Mouse (Mus musculus) intestine, postnatal 0 days (tissue): ENCODE results near the gene Lgals12. TPM values are rescaled to one million over a fixed set of nuclear protein-coding genes. Genes with fewer than 3 reads are reported as not detected.

ENCODE experiments used
- ATAC-seq: fragments of 200-750 bp; cut with Nextera tagmentation; 2 replicates; pipeline ENCODE4 v1.8.0; 2017; ENCODE audit warnings: mild to moderate bottlenecking, moderate TSS enrichment, moderate library complexity
- H3K27ac ChIP-seq: fragments of 300-500 bp; sonication (generic); 2 replicates; pipeline ENCODE4 v1.5.1; 2014; ENCODE audit warnings: mild to moderate bottlenecking, low read depth, low read length, moderate library complexity
- H3K27me3 ChIP-seq: fragments of 300-500 bp; sonication (generic); replicated peaks from 2 replicates; pipeline ENCODE4 v1.6.1; 2014; ENCODE audit warnings: low read length, mixed read lengths; ENCODE audit not compliant: control insufficient read depth, insufficient read depth
- H3K36me3 ChIP-seq: fragments of 300-500 bp; sonication (generic); 2 replicates; pipeline ENCODE4 v1.6.1; 2014; ENCODE audit warnings: mild to moderate bottlenecking, moderate library complexity; ENCODE audit not compliant: control insufficient read depth, insufficient read depth
- H3K4me1 ChIP-seq: fragments of 300-500 bp; sonication (generic); replicated peaks from 2 replicates; pipeline ENCODE4 v1.6.1; 2014; ENCODE audit warnings: antibody characterized with exemption, low read length, mixed read lengths; ENCODE audit not compliant: control insufficient read depth, insufficient read depth
- H3K4me2 ChIP-seq: fragments of 300-500 bp; sonication (generic); replicated peaks from 2 replicates; pipeline ENCODE4 v1.6.1; 2014; ENCODE audit warnings: low read depth, mild to moderate bottlenecking, moderate library complexity
- H3K4me3 ChIP-seq: fragments of 300-500 bp; sonication (generic); 2 replicates; pipeline ENCODE4 v1.5.1; 2014; ENCODE audit warnings: low read depth, low read length
- H3K9ac ChIP-seq: fragments of 300-500 bp; sonication (generic); 2 replicates; pipeline ENCODE4 v1.6.1; 2014; ENCODE audit warnings: mild to moderate bottlenecking, low read depth, low read length
- H3K9me3 ChIP-seq: fragments of 300-500 bp; sonication (generic); 2 replicates; pipeline ENCODE4 v1.6.1; 2016; ENCODE audit warnings: mixed run types; ENCODE audit not compliant: control insufficient read depth
- CTCF ChIP-seq: sonication (generic); IDR thresholded peaks from 2 replicates; pipeline ENCODE4 v1.5.1; 2016; ENCODE audit warnings: low read depth, mild to moderate bottlenecking, control low read depth, antibody characterized with exemption, moderate library complexity
- WGBS: fragments of 180-500 bp; shearing (Covaris S2); extraction: QIAGEN DNeasy Blood & Tissue Kit; methylation state at CpG from one replicate; pipeline ENCODE4 v1.1.7; 2014; 5-methylcytosine and 5-hydroxymethylcytosine counted together
- polyA plus RNA-seq: library from polyadenylated mRNA; unstranded; fragments of >200 nt; fragmentation: Nextera tagmentation; extraction: Ambion mirVana; gene quantifications from 2 replicates; pipeline ENCODE4 v1.2.1, GENCODE M21; 2015

Gene Lgals12
- polyA plus RNA-seq, 1 experiment from 2014 or later, result 0.38 TPM

- peaks cover 5% of the 10 kb centered on the region; the same call in 1 of the 2 replicates for H3K4me1 ChIP-seq
- no peak for TF ChIP-seq CTCF
- ATAC-seq, result no peak
- H3K36me3 ChIP-seq, result no peaks in the 10 kb centered on the region
- H3K9ac ChIP-seq, result no peak overlapping the region
- H3K9me3 ChIP-seq, result no peaks in the 10 kb centered on the region
- no peaks in the 10 kb centered on the region for H3K27me3 ChIP-seq
- no peak overlapping the region for H3K27ac ChIP-seq
- no peak overlapping the region for H3K4me3 ChIP-seq
- H3K4me2 ChIP-seq, result no peak overlapping the region
Measured at GRCm38 (mm10) chr19:7553441-7553840, 53.6 kb downstream of the Lgals12 start.

GRCm38 (mm10) chr19:7552301-7552673 is 54.7 kb downstream of the Lgals12 start:
- Histone ChIP-seq H3K4me3 (no peak overlapping the region), H3K4me1 (no peaks in the 10 kb centered on the region), H3K36me3 (no peaks in the 10 kb centered on the region), H3K27ac (no peak overlapping the region), H3K4me2 (no peak overlapping the region), H3K27me3 (no peaks in the 10 kb centered on the region), H3K9me3 (no peaks in the 10 kb centered on the region), H3K9ac (no peak overlapping the region)
- WGBS, result 72% methylated on average over 2 of the region's 2 CpGs
- no peak for TF ChIP-seq CTCF
- ATAC-seq, result no peak

GRCm38 (mm10) chr19:7551550-7552300 is 55.3 kb downstream of the Lgals12 start:
- no peaks in the 10 kb centered on the region for H3K27me3 ChIP-seq
- H3K9me3 ChIP-seq, result no peaks in the 10 kb centered on the region
- no peak for TF ChIP-seq CTCF
- no peak overlapping the region for H3K9ac ChIP-seq
- H3K36me3 ChIP-seq, result no peaks in the 10 kb centered on the region
- no peak overlapping the region for H3K27ac ChIP-seq
- WGBS, result 29% methylated on average over 4 of the region's 4 CpGs
- H3K4me2 ChIP-seq, result no peak overlapping the region
- no peak for ATAC-seq
- no peak overlapping the region for H3K4me3 ChIP-seq
- H3K4me1 ChIP-seq, result no peaks in the 10 kb centered on the region

- 90% methylated on average over 3 of the region's 3 CpGs for WGBS
Measured at GRCm38 (mm10) chr19:7548924-7549323, 58.1 kb downstream of the Lgals12 start.

More at GRCm38 (mm10) chr19:7548924-7549323, 58.1 kb downstream of the Lgals12 start:
- TF ChIP-seq CTCF, result no peak
- Histone ChIP-seq H3K4me2 (no peak overlapping the region), H3K27me3 (no peaks in the 10 kb centered on the region), H3K9me3 (no peaks in the 10 kb centered on the region), H3K27ac (no peak overlapping the region), H3K4me1 (no peaks in the 10 kb centered on the region), H3K36me3 (no peaks in the 10 kb centered on the region), H3K4me3 (no peak overlapping the region), H3K9ac (no peak overlapping the region)
- ATAC-seq, result no peak

Other genes with a start within 250 kb of the Lgals12 start
- 11.3 and 12.2 TPM in 2 replicates for gene Spindoc, start 224.2 kb downstream of the Lgals12 start, polyA plus RNA-seq
- gene 2700081O15Rik, start 189.6 kb downstream of the Lgals12 start, polyA plus RNA-seq, result 2.7 and 2.9 TPM in 2 replicates
- 133 and 134 TPM in 2 replicates for gene Rtn3, start 123.9 kb downstream of the Lgals12 start, polyA plus RNA-seq
- 7.3 and 8.9 TPM in 2 replicates for gene Atl3, start 113.2 kb downstream of the Lgals12 start, polyA plus RNA-seq
- gene Pla2g16, start 49.7 kb downstream of the Lgals12 start, polyA plus RNA-seq, result 5.5 and 6.4 TPM in 2 replicates
- not detected in 2 replicates for gene Hrasls5, start 5.3 kb upstream of the Lgals12 start, polyA plus RNA-seq
- not detected in 2 replicates for gene Slc22a19, start 104.1 kb upstream of the Lgals12 start, polyA plus RNA-seq
- gene Slc22a26, start 195.5 kb upstream of the Lgals12 start, polyA plus RNA-seq, result 0.07 TPM in 1 of 2 replicates, not detected in the other